Mouse (Mus musculus) induced T-regulatory cell, adult 2 months (primary cell): ENCODE results near the gene Olfr155.

Experiments
- DNase-seq: peaks from one replicate; pipeline ENCODE4 v3.0.0-alpha.2; 2012; ENCODE audit warnings: low read depth

Gene Olfr155

GRCm38 (mm10) chr4:43851265-43851664, at the start of gene Olfr155:
Gene Olfr155 (plus strand): TSS chr4:43851565.
- no peak for DNase-seq

- peak; percentile 67 for DNase-seq
These were observed 28.3 kb upstream of the Olfr155 start for GRCm38 (mm10) chr4:43822896-43823550.

GRCm38 (mm10) chr4:43823845-43824337, 27.5 kb upstream of the Olfr155 start, which contains the start of gene Olfr156:
Gene Olfr156 (minus strand): TSS chr4:43823895.
- DNase-seq = no peak

GRCm38 (mm10) chr4:43828806-43829205, 22.6 kb upstream of the Olfr155 start:
- DNase-seq = no peak

- peak; percentile 29 for DNase-seq
These were observed 19.3 kb upstream of the Olfr155 start for GRCm38 (mm10) chr4:43832031-43832430.

GRCm38 (mm10) chr4:43833752-43834151, 17.6 kb upstream of the Olfr155 start:
- DNase-seq = no peak

- no peak for DNase-seq
These were observed 16.6 kb upstream of the Olfr155 start for GRCm38 (mm10) chr4:43834749-43835148.

- no peak for DNase-seq
These were observed 13.0 kb upstream of the Olfr155 start for GRCm38 (mm10) chr4:43838326-43838725.

- DNase-seq = no peak
These were observed 11.3 kb upstream of the Olfr155 start, which contains the start of gene Olfr157 for GRCm38 (mm10) chr4:43840101-43840500. Gene Olfr157 (minus strand): TSS chr4:43840201.

- DNase-seq = no peak
These were observed 2.7 kb downstream of the Olfr155 start for GRCm38 (mm10) chr4:43854101-43854500.

- no peak for DNase-seq
These were observed 8.5 kb downstream of the Olfr155 start for GRCm38 (mm10) chr4:43859886-43860285.

- peak; percentile 74 for DNase-seq
These were observed 9.6 kb downstream of the Olfr155 start for GRCm38 (mm10) chr4:43860744-43861519.

- peak; percentile 12 for DNase-seq
These were observed 11.9 kb downstream of the Olfr155 start for GRCm38 (mm10) chr4:43863298-43863697.

GRCm38 (mm10) chr4:43869821-43870220, 18.5 kb downstream of the Olfr155 start:
- DNase-seq = no peak

GRCm38 (mm10) chr4:43874501-43874900, 23.1 kb downstream of the Olfr155 start:
- no peak for DNase-seq

- peak; percentile 85 for DNase-seq
These were observed 24.0 kb downstream of the Olfr155 start, which contains the start of gene Reck for GRCm38 (mm10) chr4:43875160-43875918. Gene Reck (plus strand): TSS chr4:43875530.

GRCm38 (mm10) chr4:43875919-43876411, 24.6 kb downstream of the Olfr155 start:
- DNase-seq = no peak

GRCm38 (mm10) chr4:43877230-43877629, 25.9 kb downstream of the Olfr155 start:
- DNase-seq = no peak

GRCm38 (mm10) chr4:43878121-43878776, 26.9 kb downstream of the Olfr155 start:
- no peak for DNase-seq

- DNase-seq = no peak
These were observed 28.2 kb downstream of the Olfr155 start for GRCm38 (mm10) chr4:43879566-43879965.

GRCm38 (mm10) chr4:43884196-43884595, 32.8 kb downstream of the Olfr155 start:
- DNase-seq = no peak
